Mouse (Mus musculus): ENCODE measurements around the gene Vgll4. TPM values are rescaled to one million over a fixed set of nuclear protein-coding genes. Genes with fewer than 3 reads are reported as not detected.

Vgll4 gene
- polyA plus RNA-seq, 1 experiment from 2014 or later = 84.9 TPM

DNA sequence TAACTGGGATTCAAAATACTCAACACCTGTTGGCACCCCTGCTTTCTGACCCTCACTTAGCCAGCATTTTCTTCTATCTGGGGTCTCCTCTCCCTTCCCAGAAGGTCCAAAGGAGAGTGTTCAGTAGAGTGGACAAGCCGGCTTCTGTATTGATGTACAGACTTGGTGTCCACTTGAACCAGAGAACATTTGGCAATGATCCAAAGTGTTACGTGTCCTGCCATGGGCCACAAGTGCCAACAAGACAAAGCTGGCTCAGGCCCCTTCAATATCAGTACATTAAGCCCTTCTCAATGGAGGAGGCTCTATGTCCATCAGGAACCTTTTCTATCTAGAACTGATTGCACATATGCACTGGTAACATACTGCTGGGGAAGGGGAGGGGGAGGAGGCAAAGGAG, 73.5 kb downstream of the Vgll4 start:
- WGBS = 66% methylated on average over 2 of the region's 2 CpGs
- no peaks in the 10 kb centered on the region; the same call in 1 of the 2 replicates for H3K9me3 ChIP-seq (ENCODE audit: control insufficient read depth, low read depth, low read length)
- H3K36me3 ChIP-seq (ENCODE audit: control insufficient read depth, insufficient read depth, low read length) = peaks cover 4% of the 10 kb centered on the region; the same call in 1 of the 2 replicates
- ATAC-seq (ENCODE audit: insufficient number of reproducible peaks, insufficient read depth, low FRiP score, low read depth) = no peak
- no peak overlapping the region for H3K4me2 ChIP-seq (replicated peaks; ENCODE audit: low read depth, low read length)
- H3K9ac ChIP-seq (replicated peaks; ENCODE audit: low read depth, low read length) = no peak overlapping the region
- H3K4me1 ChIP-seq (ENCODE audit: control insufficient read depth, insufficient read depth, low read length) = peaks cover 43% of the 10 kb centered on the region
- no peaks in the 10 kb centered on the region for H3K27me3 ChIP-seq (ENCODE audit: control insufficient read depth, insufficient read depth, low read length)
- H3K27ac ChIP-seq (ENCODE audit: low read length) = no peak overlapping the region
- H3K4me3 ChIP-seq (ENCODE audit: low read depth, low read length) = no peak overlapping the region

DNA sequence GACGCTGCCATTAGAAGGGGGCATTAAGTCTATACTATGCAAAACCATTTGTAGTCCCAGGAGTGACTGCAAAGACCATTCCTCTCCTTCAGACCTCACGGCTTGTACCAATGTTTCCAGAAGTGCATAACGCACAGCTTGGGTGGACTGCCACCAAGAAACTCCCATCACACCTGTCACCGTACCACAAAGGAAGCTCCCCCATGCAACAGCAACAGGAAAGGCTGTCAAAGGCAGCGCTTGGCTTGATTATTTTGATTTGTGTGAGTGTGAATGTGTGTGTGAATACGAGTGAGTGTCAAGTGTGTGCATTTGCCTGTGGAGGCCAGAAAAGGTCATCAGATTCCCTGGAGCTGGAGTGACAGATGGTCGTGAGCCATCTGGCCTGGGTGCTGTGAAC, 74.6 kb downstream of the Vgll4 start:
- Histone ChIP-seq H3K9me3 (ENCODE audit: control insufficient read depth, low read depth, low read length) (no peaks in the 10 kb centered on the region; the same call in 1 of the 2 replicates), H3K9ac (replicated peaks; ENCODE audit: low read depth, low read length) (no peak overlapping the region), H3K4me3 (ENCODE audit: low read depth, low read length) (no peak overlapping the region), H3K27ac (ENCODE audit: low read length) (no peak overlapping the region), H3K36me3 (ENCODE audit: control insufficient read depth, insufficient read depth, low read length) (peaks cover 4% of the 10 kb centered on the region; the same call in 1 of the 2 replicates), H3K4me2 (replicated peaks; ENCODE audit: low read depth, low read length) (no peak overlapping the region), H3K27me3 (ENCODE audit: control insufficient read depth, insufficient read depth, low read length) (no peaks in the 10 kb centered on the region), H3K4me1 (ENCODE audit: control insufficient read depth, insufficient read depth, low read length) (peaks cover 46% of the 10 kb centered on the region)
- WGBS = 90% methylated on average over 7 of the region's 7 CpGs
- no peak for ATAC-seq (ENCODE audit: insufficient number of reproducible peaks, insufficient read depth, low FRiP score, low read depth)

GRCm38 (mm10) chr6:114894548-114895106, 75.2 kb downstream of the Vgll4 start:
- Histone ChIP-seq H3K36me3 (ENCODE audit: control insufficient read depth, insufficient read depth, low read length) (peaks cover 4% of the 10 kb centered on the region; the same call in 1 of the 2 replicates), H3K27ac (ENCODE audit: low read length) (no peak overlapping the region)
- 62% methylated on average over 4 of the region's 4 CpGs for WGBS

GRCm38 (mm10) chr6:114893427-114894209, 76.2 kb downstream of the Vgll4 start:
- Histone ChIP-seq H3K36me3 (ENCODE audit: control insufficient read depth, insufficient read depth, low read length) (no peaks in the 10 kb centered on the region; the same call in 1 of the 2 replicates), H3K4me3 (ENCODE audit: low read depth, low read length) (no peak overlapping the region), H3K4me1 (ENCODE audit: control insufficient read depth, insufficient read depth, low read length) (peaks cover 42% of the 10 kb centered on the region), H3K9me3 (ENCODE audit: control insufficient read depth, low read depth, low read length) (no peaks in the 10 kb centered on the region; the same call in 1 of the 2 replicates), H3K9ac (replicated peaks; ENCODE audit: low read depth, low read length) (no peak overlapping the region), H3K4me2 (replicated peaks; ENCODE audit: low read depth, low read length) (no peak overlapping the region), H3K27ac (ENCODE audit: low read length) (no peak overlapping the region), H3K27me3 (ENCODE audit: control insufficient read depth, insufficient read depth, low read length) (no peaks in the 10 kb centered on the region)
- 53% methylated on average over 20 of the region's 20 CpGs for WGBS
- ATAC-seq (ENCODE audit: insufficient number of reproducible peaks, insufficient read depth, low FRiP score, low read depth) = no peak

More at GRCm38 (mm10) chr6:114894548-114895106, 75.2 kb downstream of the Vgll4 start:
- Histone ChIP-seq H3K9ac (replicated peaks; ENCODE audit: low read depth, low read length) (no peak overlapping the region), H3K4me2 (replicated peaks; ENCODE audit: low read depth, low read length) (no peak overlapping the region), H3K27me3 (ENCODE audit: control insufficient read depth, insufficient read depth, low read length) (no peaks in the 10 kb centered on the region), H3K4me3 (ENCODE audit: low read depth, low read length) (no peak overlapping the region), H3K9me3 (ENCODE audit: control insufficient read depth, low read depth, low read length) (no peaks in the 10 kb centered on the region; the same call in 1 of the 2 replicates), H3K4me1 (ENCODE audit: control insufficient read depth, insufficient read depth, low read length) (peaks cover 40% of the 10 kb centered on the region)
- no peak for ATAC-seq (ENCODE audit: insufficient number of reproducible peaks, insufficient read depth, low FRiP score, low read depth)

DNA sequence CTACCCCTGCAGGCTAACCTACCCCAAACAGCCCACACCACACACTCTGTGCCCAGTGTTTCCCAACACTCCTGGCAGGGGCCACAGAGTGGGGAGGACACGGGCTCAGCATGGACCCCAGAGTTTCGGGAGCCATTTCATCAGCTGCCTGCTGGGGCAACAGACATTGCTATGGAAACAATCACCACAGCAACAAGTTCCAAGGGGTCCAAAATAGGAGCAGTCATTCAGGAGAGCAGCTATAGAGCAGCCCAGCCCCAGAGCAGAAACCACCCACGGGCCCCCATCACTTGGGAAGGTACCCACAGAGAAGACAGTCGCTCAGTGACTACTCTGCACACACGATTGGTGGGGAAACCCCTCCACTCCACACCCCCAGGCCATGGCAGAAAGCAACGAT, 77.4 kb downstream of the Vgll4 start:
- Histone ChIP-seq H3K27me3 (ENCODE audit: control insufficient read depth, insufficient read depth, low read length) (no peaks in the 10 kb centered on the region), H3K4me1 (ENCODE audit: control insufficient read depth, insufficient read depth, low read length) (peaks cover 49% of the 10 kb centered on the region), H3K9ac (replicated peaks; ENCODE audit: low read depth, low read length) (no peak overlapping the region), H3K4me2 (replicated peaks; ENCODE audit: low read depth, low read length) (no peak overlapping the region), H3K36me3 (ENCODE audit: control insufficient read depth, insufficient read depth, low read length) (peaks cover 7% of the 10 kb centered on the region; the same call in 1 of the 2 replicates), H3K9me3 (ENCODE audit: control insufficient read depth, low read depth, low read length) (no peaks in the 10 kb centered on the region; the same call in 1 of the 2 replicates), H3K27ac (ENCODE audit: low read length) (no peak overlapping the region), H3K4me3 (ENCODE audit: low read depth, low read length) (no peak overlapping the region)
- ATAC-seq (ENCODE audit: insufficient number of reproducible peaks, insufficient read depth, low FRiP score, low read depth) = no peak
- 51% methylated on average over 6 of the region's 6 CpGs for WGBS

- 70% methylated on average over 12 of the region's 12 CpGs for WGBS
- Histone ChIP-seq H3K4me1 (ENCODE audit: control insufficient read depth, insufficient read depth, low read length) (peaks cover 55% of the 10 kb centered on the region), H3K27ac (ENCODE audit: low read length) (no peak overlapping the region), H3K9me3 (ENCODE audit: control insufficient read depth, low read depth, low read length) (no peaks in the 10 kb centered on the region; the same call in 1 of the 2 replicates), H3K4me3 (ENCODE audit: low read depth, low read length) (no peak overlapping the region), H3K27me3 (ENCODE audit: control insufficient read depth, insufficient read depth, low read length) (no peaks in the 10 kb centered on the region), H3K36me3 (ENCODE audit: control insufficient read depth, insufficient read depth, low read length) (peaks cover 7% of the 10 kb centered on the region; the same call in 1 of the 2 replicates), H3K9ac (replicated peaks; ENCODE audit: low read depth, low read length) (no peak overlapping the region), H3K4me2 (replicated peaks; ENCODE audit: low read depth, low read length) (no peak overlapping the region)
- no peak for ATAC-seq (ENCODE audit: insufficient number of reproducible peaks, insufficient read depth, low FRiP score, low read depth)
Observed at GRCm38 (mm10) chr6:114891771-114892170, 78.0 kb downstream of the Vgll4 start.

GRCm38 (mm10) chr6:114891272-114891671, 78.5 kb downstream of the Vgll4 start:
- no peaks in the 10 kb centered on the region; the same call in 1 of the 2 replicates for H3K9me3 ChIP-seq (ENCODE audit: control insufficient read depth, low read depth, low read length)
- H3K9ac ChIP-seq (replicated peaks; ENCODE audit: low read depth, low read length) = no peak overlapping the region
- no peak overlapping the region for H3K4me3 ChIP-seq (ENCODE audit: low read depth, low read length)
- peaks cover 7% of the 10 kb centered on the region; the same call in 1 of the 2 replicates for H3K36me3 ChIP-seq (ENCODE audit: control insufficient read depth, insufficient read depth, low read length)
- H3K4me1 ChIP-seq (ENCODE audit: control insufficient read depth, insufficient read depth, low read length) = peaks cover 58% of the 10 kb centered on the region
- whole genome bisulfite sequencing = 90% methylated on average over 12 of the region's 12 CpGs
- H3K4me2 ChIP-seq (replicated peaks; ENCODE audit: low read depth, low read length) = no peak overlapping the region
- no peak for ATAC-seq (ENCODE audit: insufficient number of reproducible peaks, insufficient read depth, low FRiP score, low read depth)
- no peaks in the 10 kb centered on the region for H3K27me3 ChIP-seq (ENCODE audit: control insufficient read depth, insufficient read depth, low read length)
- H3K27ac ChIP-seq (ENCODE audit: low read length) = 0 out of 2 replicates have a peak overlapping the region, but pooled peaks have one; percentile 15

GRCm38 (mm10) chr6:114890411-114891115, 79.2 kb downstream of the Vgll4 start:
- no peak overlapping the region for H3K9ac ChIP-seq (replicated peaks; ENCODE audit: low read depth, low read length)

More at GRCm38 (mm10) chr6:114890411-114891115, 79.2 kb downstream of the Vgll4 start:
- no peak for ATAC-seq (ENCODE audit: insufficient number of reproducible peaks, insufficient read depth, low FRiP score, low read depth)
- Histone ChIP-seq H3K27me3 (ENCODE audit: control insufficient read depth, insufficient read depth, low read length) (no peaks in the 10 kb centered on the region), H3K36me3 (ENCODE audit: control insufficient read depth, insufficient read depth, low read length) (peaks cover 7% of the 10 kb centered on the region; the same call in 1 of the 2 replicates), H3K4me2 (replicated peaks; ENCODE audit: low read depth, low read length) (no peak overlapping the region), H3K4me1 (ENCODE audit: control insufficient read depth, insufficient read depth, low read length) (peaks cover 58% of the 10 kb centered on the region), H3K4me3 (ENCODE audit: low read depth, low read length) (no peak overlapping the region), H3K9me3 (ENCODE audit: control insufficient read depth, low read depth, low read length) (no peaks in the 10 kb centered on the region; the same call in 1 of the 2 replicates), H3K27ac (ENCODE audit: low read length) (peak overlapping the region; percentile 39; the same call in 1 of the 2 replicates)
- WGBS = 40% methylated on average over 19 of the region's 19 CpGs
